Mouse (Mus musculus) v-Abl transformed pro-B cells (cell line): ENCODE results near the gene Polg.

ENCODE experiments used
- in situ Hi-C, 2 experiments: fragments of 400-800 bp; cut with MboI; formaldehyde crosslinking; loops; one replicate each; pipeline ENCODE4 v1.15.1; 2025; ENCODE audit not compliant: unreplicated experiment in 2 of 2

Gene Polg

DNA sequence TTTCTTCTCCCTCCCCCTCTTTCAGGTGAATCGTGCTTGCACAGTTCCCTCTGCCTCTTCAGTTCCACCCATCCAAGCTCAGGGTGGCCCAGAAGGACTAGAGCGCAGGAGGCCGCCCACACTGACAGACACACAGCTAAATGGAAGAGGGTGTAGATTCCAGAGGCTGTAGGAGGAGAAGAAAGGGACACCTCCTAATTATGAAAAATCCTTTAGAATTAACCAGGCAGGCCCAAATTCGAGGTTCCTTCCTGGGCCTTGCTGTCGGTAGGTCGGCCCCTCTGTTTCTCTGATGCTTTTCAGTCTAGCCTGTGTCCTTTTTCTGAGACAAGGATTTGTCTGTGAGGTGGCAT lies 36.9 kb upstream of the Polg start:
- in situ Hi-C loops: no loop called here

DNA sequence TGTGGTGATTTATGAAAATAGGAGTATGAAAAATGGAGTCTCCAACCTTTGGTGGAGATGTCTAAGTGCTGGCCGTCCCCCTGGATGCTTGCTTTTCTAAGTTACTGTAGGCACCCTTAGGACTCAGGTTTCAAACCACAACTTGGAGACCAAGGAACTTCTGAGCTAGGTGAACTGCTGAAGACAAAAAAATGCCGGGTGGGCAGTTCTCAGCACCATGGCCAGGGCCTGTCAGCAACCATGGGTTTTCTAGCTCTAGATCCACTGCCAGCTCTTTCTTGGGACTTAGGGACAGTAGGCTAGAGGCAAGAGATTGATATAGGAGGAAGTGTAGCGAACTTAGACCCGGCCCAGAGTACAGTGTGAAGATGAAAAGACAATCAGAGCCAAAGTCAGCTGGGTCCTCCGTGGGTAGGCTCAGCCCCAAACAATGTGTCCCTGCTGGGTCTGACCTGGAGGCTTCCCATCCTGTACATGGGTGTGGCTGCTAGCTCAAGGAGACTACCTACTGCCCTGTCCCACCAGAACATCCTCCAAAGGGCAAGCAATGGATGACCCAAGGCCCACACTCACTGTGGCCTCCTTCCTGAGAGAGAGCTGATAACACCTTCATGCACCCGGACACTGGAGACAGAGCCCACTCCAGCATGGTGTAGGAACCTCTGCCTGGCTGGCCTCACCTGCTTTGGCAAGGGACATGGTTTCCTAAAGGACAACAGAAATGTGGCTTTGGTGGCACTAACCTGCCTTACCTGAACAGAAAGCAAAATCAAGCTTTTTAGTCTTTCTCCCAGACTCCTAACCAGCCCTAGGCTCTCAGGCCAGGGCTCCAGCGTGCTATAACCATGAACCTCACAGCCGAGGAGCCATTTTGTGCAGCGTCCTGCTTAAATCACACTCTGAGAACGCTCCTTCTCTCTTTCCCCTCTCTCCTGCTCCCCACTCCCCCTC lies 36.3 kb upstream of the Polg start:
- in situ Hi-C loops: no loop called here

DNA sequence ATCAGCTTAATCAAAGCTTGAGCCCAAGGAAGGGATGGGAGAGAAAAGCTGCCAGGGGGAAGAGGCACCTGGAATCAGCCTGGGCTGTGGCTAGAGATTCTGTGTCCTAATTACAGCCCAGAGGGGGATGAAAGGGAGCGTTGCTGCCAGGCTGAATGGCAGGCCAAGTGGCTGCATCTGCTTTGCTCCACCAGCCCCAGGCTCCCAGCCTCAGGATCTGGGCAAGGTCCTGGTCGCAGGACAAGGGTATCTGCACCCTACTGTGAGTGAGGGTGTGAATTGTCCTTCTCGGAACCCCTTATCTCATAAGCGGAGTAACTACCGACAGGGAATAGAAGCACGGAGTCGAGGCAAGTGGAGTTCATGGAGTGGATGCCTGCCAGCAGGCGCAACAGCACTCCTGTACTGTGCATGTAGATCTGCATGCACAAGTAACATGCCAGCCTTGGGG lies 35.4 kb upstream of the Polg start:
- in situ Hi-C loops: no loop called here

DNA sequence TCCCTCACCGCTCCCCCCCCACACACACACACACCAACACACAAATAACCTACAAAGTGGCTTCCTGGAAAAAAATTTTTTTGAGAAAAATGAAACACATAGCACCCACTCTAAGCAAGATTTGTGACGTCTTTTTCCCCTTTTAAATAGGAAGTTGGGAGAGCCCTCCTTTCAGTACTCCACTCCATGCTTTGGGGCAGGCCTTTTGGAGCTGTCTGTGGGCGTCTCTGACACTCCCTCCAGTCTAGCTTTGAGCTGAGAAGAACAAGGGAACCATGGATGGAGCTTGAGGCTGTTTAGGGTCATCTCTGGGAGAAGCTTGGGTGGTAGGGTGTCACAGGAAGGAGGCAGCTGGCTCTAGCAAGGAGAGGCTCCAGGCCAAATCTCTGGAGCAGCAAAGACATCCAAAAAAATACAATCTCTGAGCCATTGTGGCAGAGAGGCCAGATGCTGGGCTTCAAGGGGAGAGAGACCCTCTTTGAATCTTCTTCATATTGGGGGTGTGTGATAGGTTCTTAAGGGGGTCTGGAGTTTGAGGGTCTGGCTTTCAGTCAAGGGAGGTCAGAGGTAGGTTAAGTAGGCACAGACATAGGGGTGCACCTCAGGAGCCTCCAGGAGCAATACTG lies 34.6 kb upstream of the Polg start:
- in situ Hi-C loops: no loop called here

DNA sequence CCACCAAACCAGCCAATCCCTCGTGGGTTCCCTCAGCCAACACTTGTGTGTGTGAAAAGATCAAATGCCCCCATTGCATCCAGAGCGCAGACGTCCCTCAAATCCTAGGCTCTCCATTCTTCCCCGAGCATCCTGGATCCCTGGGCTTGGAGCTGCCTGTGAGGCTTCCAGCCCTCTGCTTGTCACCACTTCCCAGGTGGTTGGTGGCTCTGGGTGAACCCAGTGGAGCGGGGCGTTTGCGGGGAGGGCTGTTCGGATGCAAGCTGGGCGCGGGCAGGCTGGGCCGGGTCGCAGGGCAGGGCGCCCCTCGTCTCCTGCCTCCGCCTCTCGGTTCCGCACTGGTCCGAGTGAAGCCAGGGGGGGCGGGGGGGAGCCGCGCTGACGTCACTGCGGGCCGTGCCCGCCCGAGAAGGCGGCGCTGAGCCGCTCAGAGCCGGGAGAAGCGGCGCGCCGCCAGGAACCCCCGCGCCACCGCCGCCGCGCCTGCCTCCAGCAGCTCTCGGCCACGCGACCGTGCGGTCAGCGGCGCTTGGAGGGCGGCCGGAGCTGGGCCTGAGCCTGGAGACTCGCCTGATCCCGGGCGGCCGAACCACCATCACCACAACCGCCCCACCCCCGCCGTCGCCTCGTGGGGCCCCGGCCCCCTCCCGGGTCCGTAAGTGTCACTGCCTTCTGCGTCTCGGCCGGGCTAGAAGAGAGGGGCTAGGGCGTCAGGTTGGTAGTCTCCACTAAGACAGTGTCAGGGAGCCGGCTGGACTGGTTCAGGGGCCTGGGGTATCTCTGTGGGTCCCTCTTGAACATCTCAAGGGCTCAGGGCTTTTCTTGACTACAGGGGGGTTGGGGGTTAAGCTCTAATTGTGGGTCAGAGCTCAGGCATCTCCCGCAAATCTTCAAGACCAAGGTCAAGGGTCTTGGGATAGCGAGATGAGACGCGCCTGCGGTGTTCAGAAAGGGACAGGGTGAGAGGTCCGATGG lies 33.7 kb upstream of the Polg start:
- in situ Hi-C loops: loop anchor here in 1 of 2 experiments (5.0 to 10.0 kb wide), 2 partner anchors 92 to 225 kb away; no protein-coding TSS in a partner anchor

DNA sequence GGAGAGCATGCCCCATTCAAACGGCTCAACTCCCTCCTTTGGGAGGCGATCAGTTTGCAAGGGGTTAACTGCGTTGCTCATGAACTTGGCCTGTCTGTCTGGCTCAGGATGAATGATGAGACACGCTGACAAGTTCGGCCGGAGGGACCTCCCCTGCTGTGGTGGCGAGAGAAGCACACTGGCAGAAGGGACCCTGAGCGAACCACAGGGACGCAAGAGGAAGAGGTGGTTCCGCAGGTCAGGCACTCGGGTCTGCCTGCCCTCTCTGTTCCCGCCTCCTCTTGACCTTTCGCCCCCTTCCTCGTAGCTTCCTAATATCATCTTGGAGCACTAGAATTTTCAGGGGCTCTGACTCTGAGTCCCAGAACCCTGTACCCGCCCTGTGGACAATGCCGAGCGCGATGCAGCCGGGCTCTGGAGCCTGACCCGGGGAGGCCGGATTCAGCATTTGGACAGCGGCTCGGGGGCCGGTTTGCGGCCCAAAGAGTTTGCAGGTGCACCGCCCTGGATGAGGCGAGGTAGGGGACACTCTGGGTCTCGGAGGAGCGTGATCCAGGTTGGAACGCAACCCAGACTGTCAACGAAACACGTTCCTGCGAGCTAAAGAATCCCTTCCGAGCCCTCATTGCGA lies 32.9 kb upstream of the Polg start:
- in situ Hi-C loops: loop anchor here in 1 of 2 experiments (5.0 to 10.0 kb wide), 2 partner anchors 93 to 226 kb away; no protein-coding TSS in a partner anchor

DNA sequence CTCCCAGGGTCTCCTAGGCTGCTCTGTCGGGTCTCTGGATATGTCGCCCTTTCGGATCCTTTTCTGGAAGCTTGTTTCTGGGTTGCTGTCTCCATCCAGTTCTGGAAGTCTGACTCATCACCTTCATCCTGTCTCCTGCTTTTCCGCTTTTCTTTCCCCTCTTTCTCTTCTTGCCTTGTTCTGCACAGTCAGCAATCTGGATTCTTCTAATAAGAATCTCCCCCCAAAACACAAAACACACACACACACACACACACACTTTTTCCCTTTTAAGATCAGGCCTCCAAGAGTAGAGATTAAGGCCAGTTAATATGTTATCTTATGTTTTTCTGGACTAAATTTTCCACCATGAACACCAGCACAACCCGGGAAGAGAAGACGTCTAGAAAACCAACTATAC lies 32.2 kb upstream of the Polg start:
- in situ Hi-C loops: loop anchor here in 1 of 2 experiments (5.0 to 10.0 kb wide), 2 partner anchors 94 to 226 kb away; no protein-coding TSS in a partner anchor

DNA sequence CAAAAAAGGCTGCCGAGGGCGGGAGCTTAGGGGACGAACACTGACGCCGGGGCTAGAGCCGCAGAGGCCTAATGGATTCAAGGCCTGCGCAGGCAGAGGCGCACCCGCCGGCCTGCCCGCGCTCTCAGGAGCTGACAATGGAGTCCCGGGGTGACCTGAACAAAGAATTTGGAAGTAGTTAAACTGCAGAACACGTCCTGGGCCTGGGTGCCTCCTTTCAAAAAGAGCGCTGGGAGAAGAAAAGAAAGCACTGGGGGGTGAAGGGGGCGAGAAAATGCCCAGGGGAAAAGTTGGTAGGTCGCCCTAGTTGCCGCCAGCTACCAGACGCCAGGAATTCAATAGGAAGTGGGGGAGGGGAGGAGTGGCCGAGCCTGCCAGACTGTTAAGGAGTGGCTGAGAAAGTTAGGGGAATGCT lies 31.5 kb upstream of the Polg start:
- in situ Hi-C loops: loop anchor here in 1 of 2 experiments (5.0 to 10.0 kb wide), 2 partner anchors 95 to 227 kb away; no protein-coding TSS in a partner anchor

DNA sequence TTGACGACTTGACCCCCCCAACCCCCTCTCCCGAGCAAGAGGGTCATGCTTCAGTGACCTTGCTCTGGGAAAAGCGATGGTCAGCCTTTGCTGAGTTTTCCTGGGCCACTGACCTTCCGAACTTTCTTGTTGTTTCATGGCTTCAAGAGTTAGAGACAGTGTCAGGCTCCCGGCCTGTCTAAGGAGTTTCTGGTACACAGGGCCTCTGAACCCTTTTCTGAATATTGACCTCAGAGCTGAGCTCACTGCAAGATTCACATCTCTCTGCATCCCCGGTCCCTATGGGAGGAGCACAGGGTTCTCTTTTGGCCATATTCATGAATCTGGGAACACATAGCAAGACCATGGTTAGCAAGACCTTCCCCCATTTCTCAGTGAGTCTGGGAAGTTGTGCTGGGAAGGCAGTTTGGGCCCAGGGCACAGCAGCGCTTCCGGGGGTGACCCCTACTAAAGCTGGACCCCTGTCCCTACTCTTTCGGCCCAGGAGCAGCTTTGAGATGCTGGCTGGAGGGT lies 30.7 kb upstream of the Polg start:
- in situ Hi-C loops: loop anchor here in 1 of 2 experiments (5.0 to 10.0 kb wide), 2 partner anchors 95 to 228 kb away; no protein-coding TSS in a partner anchor

DNA sequence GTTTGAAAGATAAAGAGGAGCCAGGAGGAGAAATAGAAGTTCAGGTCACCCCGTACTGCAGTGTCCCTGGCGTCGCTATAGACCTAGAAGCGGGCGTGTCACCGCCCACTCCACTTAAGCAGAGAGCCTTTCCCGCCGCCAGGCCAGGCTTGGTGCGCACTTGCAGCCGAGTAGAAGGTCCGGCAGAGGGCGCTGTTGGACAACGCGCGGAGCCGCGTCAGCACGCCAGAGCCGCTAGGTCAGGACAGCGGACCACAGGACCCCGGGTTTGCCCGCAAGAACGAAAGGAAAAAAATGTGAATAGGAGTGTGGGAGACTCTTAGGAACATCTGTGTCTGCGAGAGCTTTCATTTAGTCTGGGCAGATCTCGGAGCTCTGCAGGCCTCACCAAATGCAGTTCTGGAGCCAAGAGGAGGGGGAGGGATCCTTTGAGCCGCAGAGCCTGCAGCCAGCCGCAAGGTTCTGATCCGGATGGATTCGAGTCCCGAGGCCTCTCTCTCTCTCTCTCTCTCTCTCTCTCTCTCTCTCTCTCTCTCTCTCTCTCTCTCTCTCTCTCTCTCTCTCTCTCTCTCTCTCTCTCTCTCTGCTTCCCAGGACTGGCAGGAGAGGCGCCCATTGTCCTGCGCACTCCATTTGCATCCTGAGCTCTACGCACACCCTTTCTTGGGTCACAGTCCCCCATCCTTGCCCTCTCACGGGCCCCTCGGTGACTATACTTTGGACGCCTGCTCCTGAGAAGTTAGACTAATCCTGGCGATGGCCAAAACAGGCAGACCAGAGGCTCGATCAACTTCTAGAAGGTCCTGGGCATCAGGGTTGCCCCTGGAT lies 30.0 kb upstream of the Polg start:
- in situ Hi-C loops: loop anchor here in 1 of 2 experiments (5.0 to 10.0 kb wide), 2 partner anchors 96 to 229 kb away; no protein-coding TSS in a partner anchor

DNA sequence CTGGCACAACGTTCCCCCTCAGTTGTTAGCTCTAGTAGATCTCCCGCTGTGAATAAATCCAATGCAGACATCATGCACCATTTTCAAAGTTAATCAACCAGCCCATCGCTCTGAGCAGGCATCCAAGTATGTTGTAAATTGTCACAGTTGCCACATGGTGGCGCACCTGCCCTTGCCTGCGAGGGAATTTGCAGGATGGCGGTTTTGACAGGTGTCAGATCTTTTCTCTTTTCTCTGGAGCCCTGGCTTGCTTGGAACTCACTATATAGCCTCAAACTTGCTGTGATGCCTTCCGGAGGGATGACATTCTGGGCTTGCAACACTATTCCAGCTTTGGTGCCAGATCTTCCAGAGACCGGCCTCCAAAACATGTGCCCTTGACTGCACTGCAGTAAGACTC lies 27.8 kb upstream of the Polg start:
- in situ Hi-C loops: loop anchor here (5.0 to 10.0 kb wide), 3 partner anchors 98 to 233 kb away; no protein-coding TSS in a partner anchor

DNA sequence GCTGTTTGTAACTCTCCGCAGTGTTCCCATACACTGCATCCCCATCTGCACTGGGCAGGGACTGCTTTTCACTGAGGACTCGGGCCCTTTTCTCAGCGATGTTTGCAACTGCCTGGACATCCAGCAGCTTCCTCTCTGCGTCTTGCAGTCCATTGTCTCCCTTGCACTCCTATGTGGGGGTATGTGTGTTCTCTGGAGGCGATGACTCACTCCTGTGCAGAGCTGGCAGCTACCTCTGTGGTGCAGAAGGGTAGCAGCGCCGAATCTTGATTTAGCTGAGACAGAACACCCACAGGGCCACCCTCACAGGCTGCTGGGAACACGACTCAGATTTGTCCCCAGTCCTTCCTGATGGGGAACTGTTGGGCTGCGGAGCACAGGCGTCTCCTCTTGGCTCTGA lies 20.4 kb upstream of the Polg start:
- in situ Hi-C loops: loop anchor here in 1 of 2 experiments (10.0 kb wide), 1 partner anchor 242 kb away; no protein-coding TSS in a partner anchor

DNA sequence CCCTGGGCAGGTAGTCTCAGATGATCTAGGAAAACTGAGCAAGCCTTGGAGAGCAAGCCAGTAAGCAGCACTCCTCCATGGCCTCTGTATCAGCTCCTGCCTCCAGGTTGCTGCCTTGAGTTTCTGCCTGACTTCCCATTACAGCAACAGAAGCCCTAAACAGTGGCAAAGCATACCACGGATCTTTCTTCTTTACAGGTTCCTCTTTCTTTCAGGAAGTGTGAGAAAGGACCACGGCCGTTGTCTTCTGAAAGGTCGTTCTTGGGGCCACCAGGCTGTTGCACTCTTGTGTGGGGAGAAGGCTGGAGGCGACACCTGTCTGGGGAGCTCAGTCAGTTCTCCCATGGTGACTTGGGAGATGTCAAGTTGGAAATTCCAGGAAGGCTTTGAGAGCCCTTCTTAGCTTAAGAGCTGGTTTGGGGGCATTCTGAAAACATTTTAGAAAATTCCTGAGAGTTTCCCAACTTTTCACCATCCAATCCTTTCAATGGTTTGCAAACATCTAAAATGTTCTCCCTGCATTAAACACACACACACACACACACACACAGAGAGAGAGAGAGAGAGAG lies 8.8 kb upstream of the Polg start:
- in situ Hi-C loops: loop anchor here (5.0 to 25.0 kb wide), 5 partner anchors 88 to 338 kb away; partner anchors contain the start of genes Mfge8 (in 2 of the 2), Hapln3 (in 1 of the 2) and Rlbp1 (in 1 of the 2)

DNA sequence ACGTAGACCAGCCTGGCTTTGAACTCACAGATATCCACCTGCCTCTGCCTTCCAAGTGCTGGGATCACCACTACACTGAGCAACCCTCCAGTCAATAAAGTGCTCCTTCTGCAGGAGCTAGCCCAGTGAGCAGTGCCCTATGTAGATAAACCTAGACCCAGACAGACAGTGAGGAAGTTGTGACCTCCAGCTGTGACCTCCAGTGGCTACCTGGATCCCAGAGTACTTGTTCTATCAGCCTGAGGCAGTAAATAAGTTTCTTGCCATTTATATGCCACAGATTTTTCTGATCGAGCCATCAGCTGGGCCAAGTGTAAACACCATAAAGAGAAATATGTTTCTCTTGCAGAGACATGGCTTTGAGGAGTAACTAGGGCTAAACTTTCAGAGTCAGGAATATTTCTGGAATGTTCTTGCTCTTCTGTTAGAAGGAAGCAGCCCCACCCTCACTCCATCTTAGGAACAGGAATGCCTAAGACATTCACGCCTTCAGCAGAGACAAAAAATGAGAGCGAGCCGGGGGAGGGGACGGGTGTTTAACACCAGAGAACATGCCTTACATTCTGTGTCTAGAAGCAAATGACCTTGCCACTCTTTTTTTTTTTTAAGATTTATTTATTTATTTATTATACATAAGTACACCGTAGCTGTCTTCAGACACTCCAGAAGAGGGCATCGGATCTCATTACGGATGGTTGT lies 7.5 kb upstream of the Polg start:
- in situ Hi-C loops: loop anchor here (5.0 to 25.0 kb wide), 5 partner anchors 86 to 336 kb away; partner anchors contain the start of genes Mfge8 (in 2 of the 2), Hapln3 (in 1 of the 2) and Rlbp1 (in 1 of the 2)

DNA sequence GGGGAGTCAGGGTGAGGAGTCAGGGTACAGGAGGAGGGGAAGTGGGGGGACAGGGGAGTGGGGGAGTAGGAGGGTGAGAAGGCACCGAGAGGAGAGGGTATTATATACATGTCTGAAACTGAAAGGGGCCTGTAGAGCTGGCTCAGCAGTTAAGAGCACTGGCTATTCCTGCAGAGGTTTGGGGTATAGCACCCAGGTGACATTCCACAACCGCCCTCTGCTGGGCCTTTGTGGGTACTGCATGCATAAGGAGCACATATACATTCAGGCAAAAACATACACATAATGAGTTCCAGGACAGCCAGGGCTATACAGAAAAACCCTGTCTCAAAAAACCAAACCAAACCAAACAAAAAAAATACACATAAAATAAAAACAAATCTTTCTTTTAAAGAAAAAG lies 6.6 kb upstream of the Polg start:
- in situ Hi-C loops: loop anchor here (5.0 to 25.0 kb wide), 5 partner anchors 85 to 335 kb away; partner anchors contain the start of genes Mfge8 (in 2 of the 2), Hapln3 (in 1 of the 2) and Rlbp1 (in 1 of the 2)

DNA sequence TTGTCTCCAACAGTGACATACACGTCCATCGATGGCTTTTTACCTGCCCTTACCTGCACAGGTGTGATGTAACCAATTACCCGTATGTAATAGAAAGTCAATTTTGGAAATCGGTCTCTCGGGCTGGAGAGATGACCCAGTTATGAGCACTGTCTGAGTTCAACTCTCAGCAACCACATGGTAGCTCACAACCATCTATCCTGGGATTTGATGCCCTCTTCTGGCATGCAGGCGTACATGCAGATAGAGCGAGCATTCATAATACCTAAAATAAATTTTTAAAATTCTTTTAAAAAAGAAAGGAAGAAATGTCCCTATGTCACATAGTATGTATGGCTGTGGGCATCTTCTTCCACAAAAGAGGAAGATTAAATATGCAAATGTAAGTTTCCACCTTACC lies 5.3 kb upstream of the Polg start:
- in situ Hi-C loops: loop anchor here (5.0 to 25.0 kb wide), 5 partner anchors 84 to 334 kb away; partner anchors contain the start of genes Mfge8 (in 2 of the 2), Hapln3 (in 1 of the 2) and Rlbp1 (in 1 of the 2)

DNA sequence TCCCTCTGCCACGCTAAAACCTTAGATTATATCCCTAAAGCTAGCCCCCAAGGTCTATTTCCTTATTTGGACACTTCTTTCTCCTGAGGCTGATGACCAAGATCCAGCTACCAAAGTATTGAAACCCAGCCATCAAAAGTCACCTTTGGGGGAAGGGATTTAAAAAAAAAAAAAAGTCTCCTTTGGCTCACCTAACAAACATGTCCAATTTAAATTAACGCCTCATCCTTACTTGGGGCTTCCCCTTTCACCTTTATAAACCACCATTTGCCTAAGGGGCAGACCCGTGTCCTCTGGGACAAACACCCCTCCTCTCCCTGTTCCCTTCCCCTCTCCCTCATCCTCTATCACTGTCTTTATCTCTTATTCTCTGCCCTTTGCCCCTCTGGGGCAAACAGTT lies 4.6 kb upstream of the Polg start:
- in situ Hi-C loops: loop anchor here (5.0 to 25.0 kb wide), 5 partner anchors 83 to 333 kb away; partner anchors contain the start of genes Mfge8 (in 2 of the 2), Hapln3 (in 1 of the 2) and Rlbp1 (in 1 of the 2)
